Mouse (Mus musculus) R1 (cell line): ENCODE results near the gene Pla2g1b.

Source experiments
- DNase-seq: peaks from one replicate; pipeline ENCODE4 v3.0.0-alpha.2; 2018; ENCODE audit warnings: low read depth, low spot score

The Pla2g1b gene

DNA sequence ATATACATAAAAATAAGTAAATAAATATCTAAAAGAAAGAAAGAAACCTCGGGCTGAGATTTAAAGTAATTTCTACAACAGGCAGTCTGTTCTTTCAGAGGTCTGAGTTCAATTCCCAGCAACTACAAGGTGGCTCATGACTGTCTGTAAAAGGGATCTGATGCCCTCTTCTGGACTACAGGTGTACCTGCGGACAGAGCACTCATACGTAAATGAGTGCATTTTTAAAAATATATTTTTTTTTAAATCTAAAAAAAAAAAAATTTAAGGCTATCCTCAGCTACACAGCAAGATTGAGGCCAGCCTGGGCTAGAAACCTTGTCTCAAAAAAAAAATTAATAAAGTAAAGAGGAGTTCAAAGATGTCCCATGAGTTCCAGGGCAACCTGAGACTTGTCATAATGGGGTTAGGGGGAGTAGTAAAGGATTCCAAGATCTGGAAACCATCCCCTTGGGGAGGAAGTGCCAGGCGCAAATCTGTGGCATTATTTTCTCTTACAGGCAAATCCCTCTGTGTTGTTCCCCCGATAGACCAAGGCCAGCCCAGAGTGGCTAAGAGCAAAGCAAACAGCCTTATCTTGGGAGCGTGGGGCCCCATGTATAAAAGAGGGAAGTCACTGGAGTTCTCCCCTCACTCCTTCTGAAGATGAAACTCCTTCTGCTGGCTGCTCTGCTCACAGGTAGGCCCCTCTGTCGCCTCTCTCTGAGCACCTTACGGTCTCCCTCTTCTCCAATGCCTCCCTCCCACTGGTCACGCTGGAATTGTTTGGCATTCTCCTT lies at the start of gene Pla2g1b:
TSS of gene Pla2g1b (plus strand) at position 621 of the 779 bp plus-strand sequence.
- DNase-seq: peak; percentile 75

GRCm38 (mm10) chr5:115428831-115429358 lies 37.2 kb upstream of the Pla2g1b start:
- peak; percentile 34 for DNase-seq

- DNase-seq: peak; percentile 25
These were observed 36.5 kb upstream of the Pla2g1b start, which contains the start of gene Msi1 for GRCm38 (mm10) chr5:115429359-115430186. TSS of gene Msi1 (plus strand) at chr5:115429599.

DNA sequence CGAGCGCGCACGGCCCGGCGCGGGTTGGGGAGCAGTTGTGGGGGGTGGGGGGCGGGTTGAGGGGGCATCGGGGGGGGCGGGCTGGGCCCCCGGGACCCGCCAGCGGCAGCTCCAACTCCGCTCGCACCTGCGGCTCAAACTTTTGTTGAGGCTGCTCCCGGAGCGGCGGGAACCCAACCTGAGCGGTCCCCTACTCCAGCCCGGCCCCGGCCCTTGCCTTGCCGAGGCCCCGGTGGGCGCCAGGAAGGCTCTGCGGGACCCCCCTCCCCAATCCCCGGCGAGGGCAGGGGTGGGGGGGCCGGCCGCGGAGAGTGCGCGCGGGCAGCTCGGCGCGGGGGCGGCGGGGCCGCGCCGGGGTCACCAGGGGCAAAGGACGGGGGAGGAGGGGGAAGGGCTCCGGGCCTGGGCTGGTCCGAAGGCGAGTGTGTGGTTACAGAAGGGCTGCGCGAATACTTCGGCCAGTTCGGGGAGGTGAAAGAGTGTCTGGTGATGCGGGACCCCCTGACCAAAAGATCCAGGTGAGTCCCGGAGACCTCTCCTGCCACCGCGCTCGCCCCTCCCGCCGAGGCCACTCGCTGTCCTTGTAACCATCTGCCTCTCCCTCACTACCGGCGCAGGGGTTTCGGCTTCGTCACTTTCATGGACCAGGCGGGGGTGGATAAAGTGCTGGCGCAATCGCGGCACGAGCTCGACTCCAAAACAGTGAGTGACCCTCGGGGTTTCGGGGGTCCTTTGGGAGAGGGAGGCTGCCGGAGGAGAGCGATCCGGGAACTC lies 35.7 kb upstream of the Pla2g1b start:
- peak; percentile 37 for DNase-seq

GRCm38 (mm10) chr5:115431061-115431897 lies 34.8 kb upstream of the Pla2g1b start:
- DNase-seq: peak; percentile 63

- no peak for DNase-seq
These were observed 34.2 kb upstream of the Pla2g1b start for GRCm38 (mm10) chr5:115431898-115432259.

DNA sequence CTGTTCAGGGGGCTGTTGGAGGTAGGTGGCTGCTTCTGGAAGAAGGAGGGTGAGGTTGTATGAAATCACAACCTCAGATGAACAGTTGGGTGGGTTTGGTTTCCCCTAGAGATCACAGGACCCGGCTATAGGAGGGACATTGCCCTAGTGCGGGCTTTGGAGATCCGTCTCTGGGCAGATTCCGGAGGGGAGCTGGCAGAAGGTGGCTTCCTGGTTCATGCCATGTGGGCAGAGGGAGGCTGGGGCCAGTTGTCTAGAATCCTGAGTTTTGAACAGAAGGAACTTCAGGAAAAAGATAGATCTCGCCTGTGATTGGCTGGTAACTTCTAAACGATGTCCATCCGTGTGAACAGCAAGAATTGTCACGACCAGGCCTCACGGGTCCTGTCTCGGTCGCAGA lies 33.7 kb upstream of the Pla2g1b start:
- DNase-seq: no peak

DNA sequence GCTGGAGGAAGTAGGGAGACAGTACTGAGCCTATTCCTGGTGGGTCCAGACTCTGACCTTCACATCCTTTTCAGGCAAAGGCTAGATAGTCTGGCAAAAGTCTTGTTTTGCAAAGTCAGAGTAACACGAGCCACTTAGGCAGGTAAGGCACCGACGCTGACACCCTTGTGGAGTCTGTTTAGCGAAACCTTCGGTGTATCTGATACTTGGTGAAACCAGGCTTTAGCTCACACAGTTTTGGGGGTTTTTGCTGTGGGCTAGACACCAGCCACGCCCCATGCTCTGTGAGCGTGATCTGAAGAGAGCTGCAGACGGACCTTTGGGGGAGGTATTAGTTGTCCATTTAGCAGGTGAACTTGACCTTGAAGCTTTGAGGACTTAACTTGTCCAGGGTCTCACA lies 32.9 kb upstream of the Pla2g1b start:
- DNase-seq: no peak

- DNase-seq: no peak
These were observed 31.7 kb upstream of the Pla2g1b start for GRCm38 (mm10) chr5:115434280-115434852.

DNA sequence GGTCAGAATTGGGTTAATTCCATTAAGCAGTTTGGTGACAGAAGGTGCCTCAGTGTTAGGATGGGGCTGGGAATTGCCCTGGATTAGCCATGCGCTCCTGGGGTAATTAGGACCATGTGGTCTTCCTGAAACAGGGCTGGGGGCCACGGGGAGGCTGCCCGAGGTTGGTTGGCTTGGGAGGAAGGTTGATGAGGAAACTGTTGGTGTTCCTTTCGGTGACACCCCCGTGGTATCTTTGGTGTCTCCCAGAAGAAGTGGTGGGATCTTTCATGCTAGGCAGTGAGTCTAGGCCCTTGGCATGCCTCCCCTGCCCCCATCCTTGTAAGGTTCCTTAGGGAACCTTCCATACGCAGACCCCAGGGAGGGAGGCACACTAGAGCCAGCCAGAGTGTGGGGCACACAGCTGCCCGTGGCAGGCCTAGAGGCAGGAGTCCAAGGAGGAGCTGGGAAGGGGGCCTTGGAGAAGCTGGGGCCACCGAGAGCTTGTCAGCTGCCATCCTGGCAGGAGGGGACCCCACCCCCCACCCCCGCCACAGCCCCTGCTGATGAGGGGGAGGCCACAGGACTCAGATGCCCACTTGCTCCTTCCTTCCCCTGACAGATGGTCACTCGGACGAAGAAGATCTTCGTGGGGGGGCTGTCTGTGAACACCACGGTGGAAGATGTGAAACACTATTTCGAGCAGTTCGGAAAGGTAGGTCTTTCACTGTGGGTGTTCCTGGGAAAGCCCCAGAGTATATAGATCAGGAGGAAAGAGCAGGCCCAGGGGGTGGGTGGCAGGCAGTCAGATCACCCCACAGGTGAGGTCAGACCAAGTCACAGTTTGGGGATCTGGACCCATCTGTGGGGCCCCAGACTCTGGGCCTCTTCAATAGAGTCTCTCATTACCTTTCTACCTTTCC lies 31.0 kb upstream of the Pla2g1b start:
- DNase-seq: no peak

DNA sequence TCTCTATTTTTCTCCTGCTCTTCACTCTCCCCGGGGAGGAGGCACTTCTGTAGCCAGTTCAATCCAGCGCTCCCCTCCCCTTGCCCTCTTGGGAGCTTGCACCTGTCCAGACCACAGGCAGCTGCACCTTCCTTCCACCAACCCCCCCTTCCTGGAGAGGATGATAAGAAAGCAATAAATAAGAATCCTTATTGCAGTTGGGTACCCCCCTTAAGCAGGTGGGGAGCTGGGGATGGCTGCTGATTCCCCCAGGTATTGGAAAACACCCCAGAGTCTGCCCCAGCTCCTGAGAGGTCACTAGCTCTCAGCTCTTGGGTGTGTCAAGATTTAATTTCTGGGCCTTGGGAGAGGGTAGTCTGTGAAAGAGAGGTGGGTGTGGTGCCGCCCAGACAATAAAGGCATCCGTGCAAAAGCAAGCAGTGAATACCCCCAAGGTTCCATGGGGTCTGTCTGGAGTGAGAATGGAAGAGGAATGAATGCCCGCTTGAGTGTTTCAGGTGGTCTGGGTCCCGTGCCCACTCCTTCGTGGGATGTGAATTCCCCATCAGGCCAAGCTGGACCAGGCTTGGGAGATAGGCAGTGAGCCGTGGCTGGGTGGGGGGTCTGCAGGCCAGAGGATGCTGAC lies 30.2 kb upstream of the Pla2g1b start:
- no peak for DNase-seq

- peak; percentile 92 for DNase-seq
These were observed 29.5 kb upstream of the Pla2g1b start for GRCm38 (mm10) chr5:115436421-115437124.

- no peak for DNase-seq
These were observed 28.7 kb upstream of the Pla2g1b start for GRCm38 (mm10) chr5:115437242-115437944.

DNA sequence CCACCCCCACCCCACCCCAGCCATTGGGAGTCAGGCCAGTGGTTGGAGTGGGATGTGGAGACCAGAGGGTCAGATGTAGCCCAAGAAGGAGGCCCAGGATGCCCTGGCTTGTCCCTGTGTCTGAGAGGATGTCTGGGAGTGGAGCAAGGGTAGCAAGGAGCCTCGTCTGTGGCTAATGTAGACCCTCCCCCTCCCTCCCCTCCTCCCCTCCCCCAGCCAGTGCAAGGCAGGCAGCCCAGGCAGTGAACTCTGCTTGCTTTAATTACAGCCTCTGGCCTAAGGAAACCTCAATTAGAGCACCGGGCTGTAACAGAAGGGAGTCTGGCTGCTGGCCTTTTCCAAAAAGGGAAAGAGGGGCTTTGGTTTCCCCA lies 28.1 kb upstream of the Pla2g1b start:
- DNase-seq: no peak

- DNase-seq: no peak
These were observed 27.4 kb upstream of the Pla2g1b start for GRCm38 (mm10) chr5:115438667-115439066.

DNA sequence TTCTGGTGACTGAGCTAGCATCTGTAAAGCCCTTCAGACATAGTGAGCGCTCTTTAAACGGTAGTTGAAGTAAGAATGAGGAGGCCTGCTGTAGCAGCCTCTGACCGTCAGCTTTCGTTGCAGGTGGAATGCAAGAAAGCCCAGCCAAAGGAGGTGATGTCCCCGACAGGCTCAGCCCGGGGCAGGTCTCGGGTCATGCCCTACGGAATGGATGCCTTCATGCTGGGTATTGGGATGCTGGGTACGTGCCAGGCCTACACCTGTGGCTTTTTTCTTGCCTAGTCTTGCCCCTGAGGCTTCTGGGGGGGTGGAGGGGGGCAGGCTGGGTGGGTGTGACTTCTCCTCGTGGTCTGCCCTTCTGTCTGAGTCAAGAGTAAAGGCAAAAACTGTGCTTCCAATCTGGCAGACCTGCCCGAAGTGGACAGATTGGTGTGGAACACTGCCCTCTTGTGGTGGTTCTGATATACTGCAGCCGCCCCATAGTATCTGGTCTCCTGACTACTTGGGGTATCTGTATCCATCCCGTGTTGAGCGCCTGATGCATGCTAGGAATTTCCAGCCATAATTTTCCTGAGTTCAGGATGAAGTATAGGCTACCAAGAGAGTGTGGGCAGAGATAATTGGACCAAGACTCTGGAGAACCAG lies 24.7 kb upstream of the Pla2g1b start:
- DNase-seq: peak; percentile 81

DNA sequence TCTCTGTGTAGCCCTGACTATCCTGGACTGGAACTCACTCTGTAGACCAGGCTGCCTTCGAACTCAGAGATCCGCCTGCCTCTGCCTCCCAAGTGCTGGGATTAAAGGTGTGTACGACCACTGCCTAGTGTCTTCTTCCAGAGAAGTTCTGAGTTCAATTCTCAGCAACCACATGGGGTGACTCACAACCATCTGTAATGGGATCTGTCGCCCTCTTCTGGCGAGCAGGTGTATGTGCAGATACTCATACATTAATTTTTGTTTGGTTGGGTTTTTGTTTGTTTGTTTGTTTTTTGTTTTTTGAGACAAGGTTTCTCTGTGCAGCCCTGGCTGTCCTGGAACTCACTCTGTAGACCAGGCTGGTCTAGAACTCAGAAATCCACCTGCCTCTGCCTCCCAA lies 23.4 kb upstream of the Pla2g1b start:
- peak; percentile 61 for DNase-seq
